Mouse (Mus musculus): ENCODE data around the gene Tmed3. TPM values are rescaled to one million over a fixed set of nuclear protein-coding genes. Genes with fewer than 3 reads are reported as not detected.

Gene Tmed3
- polyA plus RNA-seq, 1 experiment from 2014 or later = 58.9 TPM

DNA sequence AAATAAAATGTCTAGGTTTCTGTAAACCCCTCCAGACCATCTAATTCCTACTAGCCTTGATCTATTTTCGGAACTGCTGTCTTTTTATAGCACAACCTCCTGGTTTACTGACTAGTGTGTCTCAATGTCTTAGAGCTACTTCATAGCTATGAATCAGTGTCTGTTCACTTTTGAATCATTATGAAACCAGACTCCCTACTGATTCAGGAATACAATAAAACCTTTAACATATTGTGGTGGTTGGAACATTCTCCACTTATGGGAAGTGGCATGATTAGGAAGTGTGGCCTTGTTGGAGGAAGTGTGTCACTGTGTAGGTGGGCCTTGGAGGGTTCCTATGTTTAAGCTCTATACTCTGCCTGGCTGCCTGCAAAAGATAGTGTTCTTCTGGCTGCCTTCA, 9.7 kb downstream of the Tmed3 start:
- WGBS = 93% methylated on average over 1 of the region's 1 CpGs
- no peak overlapping the region for H3K27ac ChIP-seq (ENCODE audit: low read length)
- H3K9ac ChIP-seq (ENCODE audit: low read depth, low read length) = no peak overlapping the region
- H3K27me3 ChIP-seq (ENCODE audit: control insufficient read depth, insufficient read depth, low read depth, low read length) = no peaks in the 10 kb centered on the region
- no peaks in the 10 kb centered on the region for H3K9me3 ChIP-seq (replicated peaks; ENCODE audit: control insufficient read depth, low read length, poor library complexity, severe bottlenecking)
- H3K4me1 ChIP-seq (ENCODE audit: control insufficient read depth, insufficient read depth, low read length) = no peaks in the 10 kb centered on the region
- peaks cover 18% of the 10 kb centered on the region; the same call in 1 of the 2 replicates for H3K36me3 ChIP-seq (ENCODE audit: control insufficient read depth, insufficient read depth, low read length)
- H3K4me2 ChIP-seq (ENCODE audit: low read length) = no peak overlapping the region
- ATAC-seq = no peak
- no peak overlapping the region for H3K4me3 ChIP-seq (ENCODE audit: low read depth, low read length)

DNA sequence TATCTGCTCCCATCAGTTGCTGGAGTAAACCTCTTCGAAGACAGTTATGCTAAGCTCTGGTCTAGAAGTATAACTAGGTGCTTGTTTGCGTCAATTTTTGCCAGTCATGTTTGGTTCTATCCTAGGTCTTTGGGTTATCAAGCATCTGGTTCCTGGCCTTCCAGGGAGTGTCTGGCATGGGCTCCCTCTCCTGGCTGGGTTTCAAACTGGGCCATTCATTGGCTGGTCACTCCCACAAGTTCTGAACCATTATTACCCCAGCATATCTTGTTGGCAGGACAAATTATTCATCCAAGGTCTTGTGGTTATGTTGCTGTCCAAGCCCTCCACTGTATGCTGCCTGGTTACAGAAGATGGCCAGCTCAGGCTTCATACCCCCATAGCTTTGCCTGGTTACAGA, 11.2 kb downstream of the Tmed3 start:
- Histone ChIP-seq H3K4me3 (ENCODE audit: low read depth, low read length) (no peak overlapping the region), H3K4me1 (ENCODE audit: control insufficient read depth, insufficient read depth, low read length) (no peaks in the 10 kb centered on the region), H3K4me2 (ENCODE audit: low read length) (no peak overlapping the region), H3K36me3 (ENCODE audit: control insufficient read depth, insufficient read depth, low read length) (peaks cover 6% of the 10 kb centered on the region; the same call in 1 of the 2 replicates), H3K9me3 (replicated peaks; ENCODE audit: control insufficient read depth, low read length, poor library complexity, severe bottlenecking) (no peaks in the 10 kb centered on the region), H3K27ac (ENCODE audit: low read length) (no peak overlapping the region), H3K27me3 (ENCODE audit: control insufficient read depth, insufficient read depth, low read depth, low read length) (no peaks in the 10 kb centered on the region), H3K9ac (ENCODE audit: low read depth, low read length) (no peak overlapping the region)
- ATAC-seq = no peak
- WGBS = 93% methylated on average over 2 of the region's 2 CpGs

DNA sequence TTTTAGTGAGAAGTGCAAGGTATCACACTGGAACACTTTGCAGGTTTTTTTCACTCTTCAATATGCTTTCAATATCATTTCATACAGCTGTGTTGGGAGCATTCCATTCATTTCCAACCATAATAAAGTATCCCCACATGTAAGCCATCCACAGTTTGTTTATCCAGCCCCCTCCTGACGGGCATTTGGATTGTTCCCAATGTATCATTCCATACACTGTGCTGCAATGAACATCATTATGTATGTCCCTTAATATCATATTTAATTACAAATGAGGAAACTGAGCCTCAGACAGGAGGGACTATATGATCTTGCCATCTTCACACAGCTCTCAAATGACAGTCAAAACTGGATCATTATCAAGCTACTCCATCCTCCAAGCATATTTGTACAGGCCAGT, 15.7 kb downstream of the Tmed3 start:
- ATAC-seq = no peak
- H3K27me3 ChIP-seq (ENCODE audit: control insufficient read depth, insufficient read depth, low read depth, low read length) = no peaks in the 10 kb centered on the region
- H3K4me3 ChIP-seq (ENCODE audit: low read depth, low read length) = no peak overlapping the region
- H3K9ac ChIP-seq (ENCODE audit: low read depth, low read length) = no peak overlapping the region
- no peaks in the 10 kb centered on the region for H3K4me1 ChIP-seq (ENCODE audit: control insufficient read depth, insufficient read depth, low read length)
- H3K36me3 ChIP-seq (ENCODE audit: control insufficient read depth, insufficient read depth, low read length) = no peaks in the 10 kb centered on the region
- no peak overlapping the region for H3K27ac ChIP-seq (ENCODE audit: low read length)
- H3K4me2 ChIP-seq (ENCODE audit: low read length) = no peak overlapping the region
- no peaks in the 10 kb centered on the region for H3K9me3 ChIP-seq (replicated peaks; ENCODE audit: control insufficient read depth, low read length, poor library complexity, severe bottlenecking)
- WGBS = 77% methylated on average over 1 of the region's 1 CpGs

DNA sequence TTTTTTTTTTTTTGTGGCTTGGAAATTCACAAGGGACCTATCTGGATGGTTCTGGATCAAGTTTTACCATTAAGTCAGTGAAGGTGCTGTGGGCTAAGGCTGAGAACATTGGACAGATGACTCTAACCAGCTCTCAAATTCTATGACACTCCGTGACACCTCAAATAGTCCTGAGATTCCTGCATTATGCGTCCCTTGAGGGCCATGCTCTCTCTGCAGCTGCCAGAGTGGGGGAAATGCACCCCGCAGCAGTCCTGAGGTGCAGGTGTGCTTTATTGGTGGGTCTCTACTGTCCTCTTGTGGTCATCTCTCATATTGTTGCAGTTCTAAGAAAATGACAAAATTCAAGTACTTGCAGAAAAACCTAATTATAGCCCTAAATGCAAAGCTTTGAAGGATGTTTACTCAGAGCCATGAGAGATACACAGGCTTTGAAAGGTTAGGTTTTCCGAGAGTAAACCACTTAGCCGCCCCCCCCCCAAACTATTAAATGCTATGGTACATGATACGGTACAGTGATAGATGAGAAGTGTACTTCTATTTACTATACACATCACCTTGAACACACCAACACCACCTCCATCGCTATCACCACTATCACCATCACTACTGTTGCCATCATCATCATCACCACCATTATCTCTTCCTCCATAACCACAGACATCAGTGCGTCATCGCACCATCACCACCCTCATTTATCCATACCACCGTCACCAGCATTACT, 17.2 kb downstream of the Tmed3 start:
- Histone ChIP-seq H3K27me3 (ENCODE audit: control insufficient read depth, insufficient read depth, low read depth, low read length) (no peaks in the 10 kb centered on the region), H3K36me3 (ENCODE audit: control insufficient read depth, insufficient read depth, low read length) (no peaks in the 10 kb centered on the region), H3K4me3 (ENCODE audit: low read depth, low read length) (no peak overlapping the region), H3K9ac (ENCODE audit: low read depth, low read length) (no peak overlapping the region), H3K4me1 (ENCODE audit: control insufficient read depth, insufficient read depth, low read length) (no peaks in the 10 kb centered on the region), H3K27ac (ENCODE audit: low read length) (no peak overlapping the region), H3K4me2 (ENCODE audit: low read length) (no peak overlapping the region), H3K9me3 (replicated peaks; ENCODE audit: control insufficient read depth, low read length, poor library complexity, severe bottlenecking) (no peaks in the 10 kb centered on the region)
- peak; percentile 83 for ATAC-seq
- 60% methylated on average over 10 of the region's 10 CpGs for WGBS

DNA sequence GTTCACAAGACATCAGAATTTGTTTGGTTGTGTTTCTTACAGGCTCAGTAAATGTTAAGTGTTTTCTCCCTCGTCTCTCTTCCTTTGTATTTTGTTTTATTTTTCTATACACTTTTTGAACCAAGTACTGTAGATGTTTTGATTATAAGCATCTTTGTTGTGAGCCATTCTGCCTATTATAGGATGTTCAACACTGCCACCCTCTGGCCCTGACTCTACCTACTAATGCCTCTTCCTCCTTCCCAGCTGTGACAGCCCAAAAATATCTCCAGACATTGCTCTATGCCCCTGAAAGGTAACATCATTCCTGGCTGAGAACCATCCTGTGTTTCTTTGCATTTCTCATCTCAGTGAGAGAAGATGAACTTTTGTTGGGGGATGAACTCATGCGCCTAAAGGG, 18.6 kb downstream of the Tmed3 start:
- Histone ChIP-seq H3K4me2 (ENCODE audit: low read length) (no peak overlapping the region), H3K4me3 (ENCODE audit: low read depth, low read length) (no peak overlapping the region), H3K27me3 (ENCODE audit: control insufficient read depth, insufficient read depth, low read depth, low read length) (no peaks in the 10 kb centered on the region), H3K4me1 (ENCODE audit: control insufficient read depth, insufficient read depth, low read length) (no peaks in the 10 kb centered on the region), H3K27ac (ENCODE audit: low read length) (no peak overlapping the region), H3K9ac (ENCODE audit: low read depth, low read length) (no peak overlapping the region), H3K36me3 (ENCODE audit: control insufficient read depth, insufficient read depth, low read length) (no peaks in the 10 kb centered on the region), H3K9me3 (replicated peaks; ENCODE audit: control insufficient read depth, low read length, poor library complexity, severe bottlenecking) (no peaks in the 10 kb centered on the region)
- ATAC-seq = no peak
- 72% methylated on average over 2 of the region's 2 CpGs for WGBS

DNA sequence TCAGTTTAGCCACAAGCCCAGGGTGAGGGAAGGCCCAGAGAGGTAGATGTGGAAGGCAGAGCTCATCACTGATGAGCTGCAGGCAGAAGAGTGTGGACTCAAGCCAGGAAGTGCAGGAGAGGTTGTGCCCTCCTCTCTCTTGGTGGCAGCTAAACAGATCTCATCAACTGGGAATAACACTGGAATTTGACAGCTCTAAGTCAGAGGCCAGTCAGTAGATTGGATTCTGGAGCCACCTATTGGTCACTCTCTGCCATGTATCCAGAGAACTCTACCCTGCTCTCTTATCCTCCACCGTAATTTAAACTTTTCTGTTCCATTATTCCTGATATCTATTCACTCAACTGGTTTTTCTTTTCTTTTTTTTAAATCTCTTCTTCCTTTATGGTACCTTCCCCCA, 25.9 kb downstream of the Tmed3 start:
- no peaks in the 10 kb centered on the region for H3K9me3 ChIP-seq (replicated peaks; ENCODE audit: control insufficient read depth, low read length, poor library complexity, severe bottlenecking)
- 56% methylated on average over 1 of the region's 1 CpGs for WGBS
- ATAC-seq = peak; percentile 72

DNA sequence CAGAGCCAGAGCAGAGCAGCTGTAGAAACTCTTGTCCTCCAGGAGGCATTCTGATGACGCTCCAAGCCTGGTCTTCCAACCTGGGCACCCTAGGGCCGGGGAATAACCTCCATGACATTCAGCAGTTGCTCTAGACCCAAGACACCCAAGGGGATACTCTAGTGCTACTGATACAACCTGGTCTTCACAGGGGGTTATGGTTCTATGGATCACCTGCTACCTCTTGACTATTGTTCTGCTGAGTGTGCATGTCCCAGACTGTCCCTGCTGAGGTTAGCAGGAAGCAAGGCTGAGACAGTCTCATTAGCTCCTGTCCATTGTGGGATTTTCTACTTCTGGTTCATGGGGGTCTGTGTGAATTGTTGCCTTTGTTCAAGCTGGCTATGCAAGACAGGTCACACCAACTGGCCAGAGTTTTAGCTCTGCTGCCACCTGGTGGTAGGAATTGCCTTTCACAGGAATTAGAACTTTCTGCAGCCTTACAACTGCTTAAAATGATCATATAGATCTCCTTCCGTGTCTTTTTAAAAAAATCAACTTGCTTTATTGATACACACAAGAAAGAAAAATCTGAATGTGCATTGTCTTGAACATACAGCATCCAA, 30.8 kb downstream of the Tmed3 start:
- H3K27me3 ChIP-seq (ENCODE audit: control insufficient read depth, insufficient read depth, low read depth, low read length) = no peaks in the 10 kb centered on the region
- H3K9ac ChIP-seq (ENCODE audit: low read depth, low read length) = no peak overlapping the region
- H3K4me3 ChIP-seq (ENCODE audit: low read depth, low read length) = no peak overlapping the region
- no peak overlapping the region for H3K27ac ChIP-seq (ENCODE audit: low read length)
- H3K4me2 ChIP-seq (ENCODE audit: low read length) = no peak overlapping the region
- no peaks in the 10 kb centered on the region for H3K4me1 ChIP-seq (ENCODE audit: control insufficient read depth, insufficient read depth, low read length)
- ATAC-seq = peak; percentile 92
- WGBS = 59% methylated on average over 3 of the region's 3 CpGs
- H3K36me3 ChIP-seq (ENCODE audit: control insufficient read depth, insufficient read depth, low read length) = no peaks in the 10 kb centered on the region
- H3K9me3 ChIP-seq (replicated peaks; ENCODE audit: control insufficient read depth, low read length, poor library complexity, severe bottlenecking) = no peaks in the 10 kb centered on the region

More for the DNA sequence above, 25.9 kb downstream of the Tmed3 start:
- H3K4me2 ChIP-seq (ENCODE audit: low read length) = no peak overlapping the region
- no peak overlapping the region for H3K4me3 ChIP-seq (ENCODE audit: low read depth, low read length)
- H3K27me3 ChIP-seq (ENCODE audit: control insufficient read depth, insufficient read depth, low read depth, low read length) = no peaks in the 10 kb centered on the region
- no peak overlapping the region for H3K9ac ChIP-seq (ENCODE audit: low read depth, low read length)
- no peaks in the 10 kb centered on the region for H3K4me1 ChIP-seq (ENCODE audit: control insufficient read depth, insufficient read depth, low read length)
- no peaks in the 10 kb centered on the region for H3K36me3 ChIP-seq (ENCODE audit: control insufficient read depth, insufficient read depth, low read length)
- no peak overlapping the region for H3K27ac ChIP-seq (ENCODE audit: low read length)

DNA sequence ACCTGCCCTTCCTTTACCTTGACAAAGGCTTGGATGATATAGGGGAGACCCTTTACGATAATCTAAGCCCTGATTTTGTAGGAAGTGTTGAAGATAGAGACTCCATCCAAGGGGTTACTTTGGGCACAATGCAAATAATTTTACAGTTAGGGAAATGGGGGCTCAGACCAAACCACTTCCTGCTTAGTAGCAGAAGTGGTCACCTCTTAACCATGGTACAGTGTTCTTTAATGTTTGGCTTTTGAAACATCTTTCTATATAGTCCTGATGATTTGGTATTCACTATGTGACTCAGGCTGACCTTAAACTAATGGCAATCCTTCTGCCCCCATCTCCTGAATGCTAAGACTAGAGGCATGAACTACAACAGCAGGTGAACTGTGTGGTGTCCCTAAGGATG, 31.5 kb downstream of the Tmed3 start:
- no peak overlapping the region for H3K9ac ChIP-seq (ENCODE audit: low read depth, low read length)
- no peak for ATAC-seq
- no peak overlapping the region for H3K4me2 ChIP-seq (ENCODE audit: low read length)
- H3K27ac ChIP-seq (ENCODE audit: low read length) = no peak overlapping the region
- no peaks in the 10 kb centered on the region for H3K4me1 ChIP-seq (ENCODE audit: control insufficient read depth, insufficient read depth, low read length)
- H3K9me3 ChIP-seq (replicated peaks; ENCODE audit: control insufficient read depth, low read length, poor library complexity, severe bottlenecking) = no peaks in the 10 kb centered on the region
- no peaks in the 10 kb centered on the region for H3K36me3 ChIP-seq (ENCODE audit: control insufficient read depth, insufficient read depth, low read length)
- no peak overlapping the region for H3K4me3 ChIP-seq (ENCODE audit: low read depth, low read length)
- no peaks in the 10 kb centered on the region for H3K27me3 ChIP-seq (ENCODE audit: control insufficient read depth, insufficient read depth, low read depth, low read length)
- 96% methylated on average over 1 of the region's 1 CpGs for WGBS

DNA sequence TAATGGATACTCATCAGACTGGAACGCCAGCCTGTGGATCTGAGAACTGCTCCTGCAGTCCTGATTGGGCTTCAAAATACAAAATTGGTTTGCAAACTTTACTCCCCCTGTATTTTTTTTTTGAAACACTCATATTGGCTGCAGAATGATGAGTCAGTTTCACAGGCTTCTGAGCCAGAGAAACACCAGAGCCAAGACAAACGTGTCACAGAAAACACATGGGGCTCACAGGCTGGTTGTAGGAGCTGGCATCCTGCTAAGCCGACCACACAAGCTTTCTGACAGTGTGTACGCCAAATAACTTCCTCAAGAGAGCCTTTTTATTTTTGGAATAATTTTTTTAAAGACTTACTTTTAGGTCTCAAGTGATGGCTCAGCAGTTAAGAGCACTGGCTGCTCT, 35.0 kb downstream of the Tmed3 start:
- no peak for ATAC-seq
- Histone ChIP-seq H3K27ac (ENCODE audit: low read length) (no peak overlapping the region), H3K4me1 (ENCODE audit: control insufficient read depth, insufficient read depth, low read length) (no peaks in the 10 kb centered on the region), H3K27me3 (ENCODE audit: control insufficient read depth, insufficient read depth, low read depth, low read length) (no peaks in the 10 kb centered on the region), H3K9me3 (replicated peaks; ENCODE audit: control insufficient read depth, low read length, poor library complexity, severe bottlenecking) (no peaks in the 10 kb centered on the region), H3K4me3 (ENCODE audit: low read depth, low read length) (no peak overlapping the region), H3K36me3 (ENCODE audit: control insufficient read depth, insufficient read depth, low read length) (no peaks in the 10 kb centered on the region), H3K4me2 (ENCODE audit: low read length) (no peak overlapping the region), H3K9ac (ENCODE audit: low read depth, low read length) (no peak overlapping the region)
- 84% methylated on average over 4 of the region's 4 CpGs for WGBS
